Mouse (Mus musculus) ES-Bruce4 (cell line): ENCODE measurements around the gene Wasf2. TPM values are rescaled to one million over a fixed set of nuclear protein-coding genes. Genes with fewer than 3 reads are reported as not detected.

Experiments
- H3K27ac ChIP-seq: 2 replicates; pipeline ENCODE4 v1.5.1; 2012; ENCODE audit warnings: low read length, inconsistent platforms; ENCODE audit not compliant: insufficient read depth
- H3K27me3 ChIP-seq: 2 replicates; pipeline ENCODE4 v1.6.1; 2012; ENCODE audit warnings: mild to moderate bottlenecking, low read length, inconsistent platforms; ENCODE audit not compliant: control insufficient read depth, poor library complexity, insufficient read depth, severe bottlenecking
- H3K36me3 ChIP-seq: 2 replicates; pipeline ENCODE4 v1.6.1; 2012; ENCODE audit warnings: inconsistent platforms, mild to moderate bottlenecking, low read length, moderate library complexity; ENCODE audit not compliant: control insufficient read depth, poor library complexity, insufficient read depth, severe bottlenecking
- H3K4me1 ChIP-seq: one replicate; pipeline ENCODE4 v1.8.1; 2011; ENCODE audit warnings: low read length; ENCODE audit not compliant: control insufficient read depth, insufficient read depth
- H3K4me3 ChIP-seq: 2 replicates; pipeline ENCODE4 v1.5.1; 2011; ENCODE audit warnings: low read depth, mild to moderate bottlenecking, low read length
- H3K9ac ChIP-seq: 2 replicates; pipeline ENCODE4 v1.6.1; 2012; ENCODE audit warnings: low read depth, mild to moderate bottlenecking, inconsistent platforms; ENCODE audit not compliant: poor library complexity, severe bottlenecking
- H3K9me3 ChIP-seq: replicated peaks from 2 replicates; pipeline ENCODE4 v1.6.1; 2012; ENCODE audit warnings: mild to moderate bottlenecking, low read length, inconsistent platforms; ENCODE audit not compliant: control insufficient read depth, poor library complexity, insufficient read depth, severe bottlenecking
- CTCF ChIP-seq: IDR thresholded peaks from one replicate; pipeline ENCODE4 v1.8.1; 2011; ENCODE audit warnings: low read depth, low read length
- EP300 ChIP-seq: IDR thresholded peaks from 2 replicates; pipeline ENCODE4 v1.6.1; 2011; ENCODE audit warnings: low read depth, low read length; ENCODE audit not compliant: insufficient read depth
- POLR2A ChIP-seq: IDR thresholded peaks from one replicate; pipeline ENCODE4 v1.8.1; 2011; ENCODE audit warnings: low read length; ENCODE audit not compliant: insufficient read depth
- polyA plus RNA-seq: library from polyadenylated mRNA; stranded (reverse); fragments of >200 nt; gene quantifications from 2 replicates; pipeline ENCODE4 v1.2.4, GENCODE M21; 2011; ENCODE audit warnings: low read depth; ENCODE audit not compliant: missing spikeins, insufficient read depth, insufficient read length

Wasf2 gene
- polyA plus RNA-seq, 1 experiment: 103 TPM

DNA sequence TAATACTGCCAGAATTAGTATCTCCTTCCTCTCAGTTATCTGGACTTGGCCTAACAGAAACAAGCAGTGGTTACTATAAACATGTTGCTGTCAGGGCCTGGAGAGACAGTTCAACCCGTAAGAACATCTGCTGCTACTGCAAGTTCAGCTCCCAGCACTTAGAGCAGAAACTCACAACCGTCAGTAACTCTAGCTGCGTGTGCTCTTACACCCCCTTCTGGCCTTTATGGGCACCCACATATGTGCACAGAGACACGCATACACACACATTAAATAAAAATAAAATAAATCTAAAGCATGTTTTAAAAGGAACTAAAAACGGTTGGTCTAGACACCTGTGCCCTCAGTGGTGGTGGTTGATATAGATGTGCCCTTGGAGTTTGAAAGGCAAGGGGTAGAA, 56.6 kb downstream of the Wasf2 start:
- TF ChIP-seq CTCF (peak; percentile 6), POLR2A (no peak), EP300 (no peak)
- Histone ChIP-seq H3K27me3 (no peaks in the 10 kb centered on the region), H3K4me1 (peaks cover 3% of the 10 kb centered on the region), H3K9ac (no peak overlapping the region), H3K9me3 (no peaks in the 10 kb centered on the region), H3K27ac (no peak overlapping the region), H3K4me3 (no peak overlapping the region), H3K36me3 (peaks cover 51% of the 10 kb centered on the region)

DNA sequence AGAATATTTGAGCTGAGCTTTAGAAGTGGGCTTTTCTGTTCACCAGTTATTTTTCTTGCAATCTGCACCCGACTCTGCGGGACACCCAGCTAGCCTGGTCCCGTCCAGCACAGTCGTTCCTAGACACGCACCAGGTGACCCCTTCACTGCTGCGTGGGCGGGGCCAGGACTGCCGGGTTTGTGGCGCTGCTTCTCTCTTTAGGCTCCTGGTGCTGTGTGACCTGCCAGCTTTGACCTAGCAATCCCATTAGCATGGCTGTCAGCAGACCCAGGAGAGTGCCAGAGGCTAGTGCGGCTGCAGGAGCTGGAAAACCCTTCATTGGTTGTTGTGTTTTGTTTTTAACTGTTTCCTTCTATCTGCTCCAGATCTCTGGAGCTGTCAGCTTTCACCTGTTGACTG, 59.1 kb downstream of the Wasf2 start:
- no peak overlapping the region for H3K4me3 ChIP-seq
- H3K9ac ChIP-seq: no peak overlapping the region
- TF ChIP-seq EP300 (peak; percentile 46; the same call in 1 of the 2 replicates), CTCF (no peak)
- no peaks in the 10 kb centered on the region for H3K27me3 ChIP-seq
- no peaks in the 10 kb centered on the region for H3K4me1 ChIP-seq
- H3K27ac ChIP-seq: no peak overlapping the region
- no peaks in the 10 kb centered on the region for H3K9me3 ChIP-seq
- H3K36me3 ChIP-seq: peaks cover 62% of the 10 kb centered on the region

DNA sequence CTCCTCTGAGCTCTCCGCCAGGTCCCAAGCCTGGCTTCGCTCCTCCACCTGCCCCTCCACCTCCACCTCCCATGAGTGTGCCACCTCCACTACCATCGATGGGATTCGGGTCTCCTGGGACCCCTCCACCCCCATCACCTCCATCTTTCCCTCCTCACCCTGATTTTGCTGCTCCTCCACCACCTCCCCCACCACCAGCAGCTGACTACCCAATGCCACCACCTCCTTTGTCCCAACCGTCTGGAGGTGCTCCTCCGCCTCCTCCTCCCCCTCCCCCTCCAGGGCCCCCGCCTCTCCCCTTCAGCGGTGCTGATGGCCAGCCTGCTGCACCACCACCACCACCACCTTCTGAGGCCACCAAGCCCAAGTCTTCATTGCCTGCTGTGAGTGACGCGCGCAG, 64.2 kb downstream of the Wasf2 start:
- Histone ChIP-seq H3K4me1 (no peaks in the 10 kb centered on the region), H3K4me3 (no peak overlapping the region), H3K27ac (no peak overlapping the region), H3K9me3 (no peaks in the 10 kb centered on the region), H3K36me3 (peaks cover 35% of the 10 kb centered on the region), H3K9ac (no peak overlapping the region), H3K27me3 (no peaks in the 10 kb centered on the region)
- no peak for TF ChIP-seq EP300
- TF ChIP-seq CTCF: no peak
- TF ChIP-seq POLR2A: no peak

DNA sequence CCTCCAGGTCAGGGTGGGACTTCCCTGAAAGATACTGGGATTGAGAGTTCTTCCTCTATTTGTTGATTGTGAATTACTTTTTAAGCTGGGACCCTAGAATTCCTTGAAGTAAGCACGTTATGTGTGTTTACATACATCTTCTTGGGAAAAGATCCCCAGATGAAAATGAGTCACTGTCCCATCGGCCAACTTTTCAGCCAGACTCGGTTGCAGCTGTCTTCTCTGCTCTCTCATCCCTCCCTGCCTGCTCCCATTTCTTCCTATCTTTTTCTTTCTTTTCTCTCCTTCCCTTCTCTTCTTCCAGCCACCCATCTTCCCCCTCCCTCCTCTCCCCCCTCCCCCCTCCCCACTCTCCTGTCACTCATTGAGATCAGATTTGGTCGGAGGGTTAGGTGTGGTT, 64.7 kb downstream of the Wasf2 start:
- Histone ChIP-seq H3K27ac (no peak overlapping the region), H3K27me3 (no peaks in the 10 kb centered on the region), H3K9ac (no peak overlapping the region), H3K36me3 (peaks cover 31% of the 10 kb centered on the region), H3K4me1 (no peaks in the 10 kb centered on the region), H3K9me3 (no peaks in the 10 kb centered on the region), H3K4me3 (no peak overlapping the region)
- TF ChIP-seq EP300 (no peak), POLR2A (no peak), CTCF (no peak)

DNA sequence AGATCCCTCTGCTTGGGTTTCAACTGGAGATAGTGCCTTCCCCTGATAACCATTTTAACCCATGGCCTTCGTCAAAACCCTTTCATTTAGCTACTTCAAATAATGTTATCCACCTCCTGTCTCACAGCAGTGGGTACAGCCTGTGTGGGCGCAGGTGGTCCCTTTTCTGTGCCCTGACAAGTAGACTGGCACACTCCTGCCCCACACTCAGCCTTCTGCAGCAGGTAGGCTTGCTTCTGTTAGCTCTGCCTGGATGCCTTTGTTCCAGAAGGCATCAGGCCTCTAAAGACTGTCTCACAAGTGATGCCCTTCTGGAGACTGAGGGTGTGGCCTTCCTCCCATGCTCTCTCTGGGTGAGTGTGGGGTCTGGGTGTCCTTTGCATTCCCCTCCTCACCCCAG, 65.8 kb downstream of the Wasf2 start:
- H3K4me3 ChIP-seq: no peak overlapping the region
- H3K4me1 ChIP-seq: peaks cover 2% of the 10 kb centered on the region
- no peaks in the 10 kb centered on the region for H3K9me3 ChIP-seq
- no peak for TF ChIP-seq CTCF
- no peak for TF ChIP-seq EP300
- TF ChIP-seq POLR2A: no peak
- peaks cover 20% of the 10 kb centered on the region for H3K36me3 ChIP-seq
- H3K9ac ChIP-seq: no peak overlapping the region
- H3K27ac ChIP-seq: no peak overlapping the region
- no peaks in the 10 kb centered on the region for H3K27me3 ChIP-seq

DNA sequence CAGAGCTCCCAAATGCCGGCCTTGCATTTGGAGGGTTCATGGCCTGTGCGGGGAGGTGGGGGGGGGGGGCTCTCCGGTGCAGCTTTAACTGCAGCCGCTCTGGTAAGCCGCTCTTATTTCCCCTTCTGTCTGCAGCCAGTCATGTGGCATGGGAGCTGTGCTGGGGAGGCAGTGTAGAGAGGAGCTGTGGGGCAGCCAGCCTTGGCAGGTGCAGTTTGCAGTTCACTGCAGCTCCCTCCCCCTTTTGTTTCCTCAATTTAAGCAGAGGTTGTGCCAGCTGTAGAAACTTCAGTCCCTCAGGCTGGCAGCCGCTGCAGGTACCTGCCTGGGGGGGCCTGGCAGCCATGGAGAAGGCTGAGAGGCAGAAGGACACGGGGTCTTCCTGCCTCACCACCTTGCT, 66.5 kb downstream of the Wasf2 start:
- H3K27ac ChIP-seq: no peak overlapping the region
- no peak overlapping the region for H3K4me3 ChIP-seq
- no peak overlapping the region for H3K9ac ChIP-seq
- no peaks in the 10 kb centered on the region for H3K9me3 ChIP-seq
- no peak for TF ChIP-seq CTCF
- TF ChIP-seq POLR2A: no peak
- no peak for TF ChIP-seq EP300
- H3K4me1 ChIP-seq: peaks cover 2% of the 10 kb centered on the region
- no peaks in the 10 kb centered on the region for H3K27me3 ChIP-seq
- peaks cover 19% of the 10 kb centered on the region for H3K36me3 ChIP-seq
